Mouse (Mus musculus): ENCODE measurements around the gene Caln1.
A peak's percentile ranks its signal among the peaks of the same experiment; 100 is the strongest.

Gene Caln1

DNA sequence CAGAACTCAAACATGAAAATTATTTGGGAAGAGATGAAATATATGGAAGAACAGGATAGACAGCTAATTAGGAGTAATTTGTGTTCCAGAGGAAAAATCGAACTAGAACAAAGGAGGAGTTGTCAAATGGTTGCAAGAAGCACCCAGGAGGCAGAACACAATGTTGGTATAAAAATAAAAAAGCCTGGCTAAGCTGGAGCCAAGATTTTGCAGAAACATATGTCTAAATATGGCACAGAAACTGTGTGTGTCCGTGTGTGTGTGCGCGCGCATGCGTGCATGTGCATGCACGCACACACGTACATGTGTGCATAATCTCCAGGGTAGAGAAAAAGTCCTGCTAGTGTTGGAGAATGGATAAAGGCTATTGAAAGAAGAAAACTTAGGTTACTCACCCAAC lies 443.3 kb downstream of the Caln1 start:
- DNase-seq (ENCODE audit: low spot score): no peak

DNA sequence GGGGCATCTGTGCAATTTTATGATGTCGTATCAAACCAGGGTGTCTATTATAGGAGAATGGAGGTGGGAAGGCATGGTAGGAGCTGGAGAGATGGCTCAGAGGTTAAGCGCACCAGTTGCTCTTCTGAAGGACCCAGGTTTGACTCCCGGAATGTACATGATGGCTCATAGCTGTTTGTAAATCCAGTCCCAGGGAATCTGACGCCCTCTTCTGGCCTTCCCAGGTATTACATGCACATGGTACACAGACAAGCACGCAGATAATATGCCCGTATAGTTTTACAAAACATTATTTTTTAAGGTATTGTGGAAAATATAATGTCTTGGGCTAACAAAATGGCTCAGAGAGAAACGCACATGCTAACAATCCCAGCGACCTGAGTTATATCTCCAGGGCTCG lies 443.8 kb downstream of the Caln1 start:
- DNase-seq (ENCODE audit: low spot score): no peak

DNA sequence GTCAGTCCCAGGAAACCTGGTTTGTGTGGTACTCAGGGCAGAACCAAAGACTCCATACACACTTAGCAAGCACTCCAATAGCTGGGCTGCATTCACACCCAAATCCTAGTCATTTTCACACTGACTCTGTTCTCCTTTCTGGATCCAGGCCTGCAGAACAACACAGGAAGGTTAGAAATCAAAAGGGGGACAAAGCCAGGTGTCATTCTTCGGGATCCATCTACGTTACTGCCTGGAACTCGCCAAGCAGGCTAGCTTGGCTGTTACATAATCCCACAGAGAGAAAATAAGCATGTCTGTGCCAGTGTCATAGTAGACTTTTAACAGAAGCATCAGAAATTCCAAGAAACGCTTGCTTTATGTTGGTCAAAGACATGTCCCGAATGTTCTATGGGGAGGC lies 446.1 kb downstream of the Caln1 start:
- no peak for DNase-seq (ENCODE audit: low spot score)

DNA sequence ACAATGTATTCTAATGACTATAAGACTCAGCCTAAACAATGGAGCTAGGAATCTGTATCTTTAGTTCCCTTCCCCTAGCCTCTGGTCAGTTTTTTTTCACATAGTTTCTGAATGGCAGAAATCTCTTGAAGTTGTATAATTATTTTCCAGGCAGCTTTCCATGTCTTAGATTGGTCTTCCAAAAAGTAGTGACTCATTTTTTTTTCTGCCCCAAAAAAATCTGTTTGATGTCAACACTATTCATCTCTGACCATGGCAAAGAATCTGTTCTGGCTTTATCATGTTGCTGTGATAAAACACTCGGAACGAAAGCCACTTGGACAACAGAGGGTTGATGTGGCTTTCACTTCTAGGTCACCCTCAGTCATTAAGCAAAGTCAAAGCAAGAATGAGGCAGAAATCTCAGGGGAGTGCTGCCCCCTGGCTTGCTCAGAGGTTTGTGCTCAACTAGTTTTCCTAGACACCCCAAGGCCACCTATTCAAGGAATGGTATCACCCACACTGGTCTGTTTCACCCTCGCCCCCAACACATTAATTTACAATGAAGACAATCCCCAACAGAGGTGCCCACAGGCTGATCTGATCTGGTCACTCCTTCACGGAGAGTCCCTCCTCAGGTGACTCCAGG lies 450.9 kb downstream of the Caln1 start:
- DNase-seq (ENCODE audit: low spot score): no peak

DNA sequence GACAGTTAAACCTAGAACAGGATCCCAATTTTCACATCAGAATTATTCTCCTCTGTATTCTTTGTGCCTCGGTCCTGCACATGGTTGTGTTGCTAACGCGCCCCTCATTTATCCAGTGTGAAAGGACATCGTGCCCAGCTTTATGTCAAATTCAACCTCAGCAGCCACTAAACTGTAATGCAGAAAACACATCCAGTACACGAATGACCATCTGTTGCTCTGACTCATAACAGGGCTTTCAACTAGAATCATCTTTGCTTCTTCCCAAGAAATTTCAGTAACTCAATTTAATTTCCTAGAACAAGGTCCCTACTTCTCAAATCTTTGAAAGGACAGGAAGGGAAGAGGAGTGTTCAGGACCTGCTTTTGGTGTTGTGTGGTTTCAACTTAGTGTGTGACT lies 451.4 kb downstream of the Caln1 start:
- DNase-seq (ENCODE audit: low spot score): no peak

DNA sequence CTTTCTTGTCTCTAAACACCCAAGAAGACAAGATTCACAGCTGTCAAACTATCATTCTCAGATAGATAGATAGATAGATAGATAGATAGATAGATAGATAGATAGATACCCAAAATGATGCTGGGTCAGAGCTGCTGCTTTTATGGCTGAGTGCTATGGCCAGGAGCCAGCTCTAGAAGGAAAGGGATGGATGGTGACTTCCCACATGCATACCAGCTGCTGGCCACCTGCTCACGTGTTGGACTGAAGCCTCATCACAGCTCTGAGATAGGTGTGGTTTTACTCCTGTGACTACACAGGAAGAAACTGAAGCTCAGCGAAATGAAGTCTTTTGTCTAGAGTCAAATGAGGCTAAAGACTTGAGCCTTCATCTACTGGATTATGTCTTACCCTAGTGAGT lies 456.5 kb downstream of the Caln1 start:
- DNase-seq (ENCODE audit: low spot score): no peak

DNA sequence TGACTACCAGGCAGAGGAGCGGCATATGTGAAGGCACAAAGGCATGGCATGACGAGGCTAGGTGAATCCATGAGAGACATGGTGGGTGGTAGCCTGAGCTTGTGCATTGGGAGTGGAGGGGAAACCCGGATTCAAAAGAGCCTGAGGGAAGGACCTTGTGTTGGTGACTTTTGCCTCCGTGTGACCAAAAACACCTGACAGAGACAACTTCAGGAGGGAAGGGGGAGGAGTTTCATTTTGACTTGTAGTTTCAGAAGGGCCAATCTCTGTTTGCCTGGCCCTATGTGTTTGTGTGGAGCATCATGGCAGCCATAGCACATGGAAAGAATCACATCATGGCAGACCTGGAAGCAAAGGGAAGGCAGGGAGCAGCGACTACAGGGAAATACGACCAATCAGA lies 479.3 kb downstream of the Caln1 start:
- DNase-seq (ENCODE audit: low spot score): no peak

DNA sequence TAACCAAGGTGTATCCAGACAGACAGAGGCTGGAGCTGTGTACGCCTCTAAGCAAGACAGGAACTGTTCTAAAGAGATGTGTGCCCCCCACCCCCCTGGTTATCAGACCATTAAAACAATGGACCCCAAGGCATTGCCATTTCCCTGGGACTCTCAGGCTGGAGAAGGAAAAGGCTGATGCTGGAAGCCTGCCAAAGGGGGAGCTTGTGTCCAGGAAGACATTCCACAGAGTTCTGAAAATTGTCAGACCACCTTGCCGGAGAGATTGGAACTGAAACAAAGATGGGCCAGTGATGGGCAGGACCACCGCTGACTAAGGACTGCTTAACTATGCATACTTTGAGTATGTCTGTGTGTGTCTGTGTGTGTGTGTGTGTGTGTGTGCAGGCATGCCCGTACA lies 480.4 kb downstream of the Caln1 start:
- DNase-seq (ENCODE audit: low spot score): no peak

DNA sequence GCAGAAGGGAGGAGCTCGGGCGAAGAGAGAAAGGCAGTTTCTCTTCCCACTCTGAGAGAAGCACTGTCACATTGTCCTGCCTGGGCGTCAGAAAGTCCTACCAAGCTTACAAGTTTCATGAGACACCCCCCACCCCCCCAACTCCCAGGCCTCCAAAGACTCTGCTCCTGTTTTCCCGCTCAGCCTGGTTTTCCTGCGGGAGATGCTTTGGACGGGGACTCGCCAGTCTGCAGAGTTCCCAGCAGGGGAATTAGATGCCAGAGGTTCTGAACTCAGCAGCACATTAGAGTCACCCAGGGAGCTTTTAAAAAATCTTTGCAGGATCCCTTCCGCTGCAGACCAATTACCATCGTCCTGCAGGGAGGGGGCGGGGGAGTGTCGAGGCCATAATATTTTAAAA lies 482.9 kb downstream of the Caln1 start:
- no peak for DNase-seq (ENCODE audit: low spot score)

DNA sequence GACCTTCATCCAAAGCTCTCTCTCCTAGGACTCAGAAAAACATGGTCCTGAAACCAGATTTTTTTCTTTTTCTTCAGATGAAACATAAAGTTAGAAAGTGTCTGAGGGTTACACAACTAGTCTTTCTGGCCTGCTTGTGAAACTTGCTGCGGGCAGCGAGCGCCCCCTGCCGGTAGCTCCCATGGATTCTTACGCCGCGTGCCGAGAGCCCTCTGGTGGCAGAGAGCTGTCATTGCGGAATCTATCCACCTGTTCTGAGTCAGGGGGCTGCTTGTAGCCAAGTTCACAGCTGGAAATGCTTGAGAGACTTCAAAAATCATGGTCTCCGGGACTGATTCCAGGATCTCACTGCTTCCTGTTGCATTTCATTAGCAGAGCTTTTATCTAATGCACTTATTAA lies 484.1 kb downstream of the Caln1 start:
- peak; percentile 86 for DNase-seq (ENCODE audit: low spot score)

DNA sequence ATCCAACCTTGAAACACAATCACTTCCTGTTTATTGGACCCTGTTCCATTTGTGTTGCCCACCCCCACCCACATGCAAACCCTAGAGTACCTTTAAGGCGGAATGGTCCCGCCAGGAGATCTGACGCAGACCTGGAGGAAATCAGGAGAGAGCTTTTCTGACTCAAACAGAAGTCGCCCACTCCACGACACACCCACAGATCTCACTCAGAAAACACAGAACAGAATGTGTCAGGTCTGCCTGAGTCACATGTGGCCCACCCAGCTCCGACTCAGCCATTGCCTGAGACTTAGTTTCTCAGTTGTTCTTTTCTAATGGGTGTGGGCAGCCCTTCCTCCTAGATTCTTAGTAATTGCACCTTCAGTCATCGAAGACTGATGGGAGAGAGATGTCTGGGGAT lies 485.2 kb downstream of the Caln1 start:
- no peak for DNase-seq (ENCODE audit: low spot score)

DNA sequence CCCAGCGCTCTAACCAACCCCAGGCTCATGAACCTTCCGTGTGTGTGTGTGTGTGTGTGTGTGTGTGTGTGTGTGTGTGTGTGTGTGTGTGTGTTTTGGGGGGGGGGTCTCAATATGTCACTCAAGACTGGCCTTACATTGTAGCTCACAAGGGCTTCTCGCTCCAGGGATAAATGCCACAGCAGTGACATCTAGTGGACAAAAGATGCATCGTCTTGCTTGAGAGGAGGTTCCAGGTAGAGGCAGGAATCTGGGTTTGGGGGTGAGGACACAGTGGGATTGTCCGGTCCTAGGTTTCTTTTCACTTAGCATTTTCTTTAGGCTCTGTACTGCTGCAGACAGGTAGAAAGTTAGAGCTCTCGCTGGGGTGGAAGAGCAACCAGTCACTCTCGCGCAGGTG lies 488.9 kb downstream of the Caln1 start:
- DNase-seq (ENCODE audit: low spot score): peak; percentile 23

DNA sequence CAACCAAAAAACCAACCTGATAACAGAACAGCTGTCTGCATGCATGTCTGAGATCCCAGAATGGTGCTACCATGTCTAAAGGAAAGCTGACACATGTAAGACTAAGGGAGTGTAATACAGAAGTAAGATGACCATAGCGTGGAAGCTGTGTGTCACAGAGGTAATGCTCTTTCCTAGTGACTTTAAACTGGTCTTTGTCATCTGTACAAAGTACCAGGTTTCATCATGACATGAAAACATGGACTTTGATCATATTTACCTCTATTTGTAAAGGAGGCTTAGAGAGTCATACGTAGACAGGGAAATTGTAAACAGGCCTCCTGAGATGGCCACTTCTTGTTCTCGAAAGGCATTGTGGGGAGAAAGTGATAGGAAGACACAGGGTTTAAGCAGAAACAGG lies 489.5 kb downstream of the Caln1 start:
- DNase-seq (ENCODE audit: low spot score): no peak

DNA sequence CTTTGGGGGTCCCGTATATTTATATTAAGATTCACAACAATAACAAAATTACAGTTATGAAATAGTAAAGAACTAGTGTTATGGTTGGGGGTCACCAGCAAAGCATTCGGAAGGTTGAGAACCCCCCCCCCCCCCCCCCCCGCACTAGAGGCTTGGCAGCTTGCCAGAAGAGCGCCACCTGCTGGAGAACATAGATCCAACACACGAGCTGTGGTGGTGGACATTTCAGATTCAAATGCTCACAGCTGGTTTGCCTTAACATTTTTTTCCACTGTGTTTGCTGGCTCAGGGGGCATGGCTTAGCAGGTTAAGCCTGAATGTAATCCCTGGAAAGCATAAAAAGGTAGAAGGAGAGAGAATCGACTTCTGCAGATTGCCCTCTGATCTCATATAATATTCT lies 490.5 kb downstream of the Caln1 start:
- no peak for DNase-seq (ENCODE audit: low spot score)

DNA sequence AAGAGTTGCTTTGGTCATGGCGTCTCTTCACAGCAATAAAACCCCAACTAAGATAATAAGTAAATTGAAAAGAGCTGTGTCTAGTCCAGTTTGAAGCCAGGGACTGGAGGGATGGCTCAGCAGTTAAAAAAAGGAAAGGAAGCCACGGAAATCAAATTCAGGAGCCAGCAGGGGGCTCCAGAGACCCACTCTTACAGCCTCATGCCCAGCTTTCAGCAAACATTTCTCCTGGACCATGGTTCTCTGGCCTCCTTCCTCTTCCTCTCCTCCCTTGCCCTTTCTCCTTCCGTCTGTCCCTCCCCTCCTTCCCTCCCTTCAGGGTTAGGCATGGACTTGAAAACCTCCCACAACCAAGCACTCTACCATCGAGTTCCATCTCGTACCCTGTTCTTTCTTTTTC lies 493.0 kb downstream of the Caln1 start:
- DNase-seq (ENCODE audit: low spot score): peak; percentile 25

DNA sequence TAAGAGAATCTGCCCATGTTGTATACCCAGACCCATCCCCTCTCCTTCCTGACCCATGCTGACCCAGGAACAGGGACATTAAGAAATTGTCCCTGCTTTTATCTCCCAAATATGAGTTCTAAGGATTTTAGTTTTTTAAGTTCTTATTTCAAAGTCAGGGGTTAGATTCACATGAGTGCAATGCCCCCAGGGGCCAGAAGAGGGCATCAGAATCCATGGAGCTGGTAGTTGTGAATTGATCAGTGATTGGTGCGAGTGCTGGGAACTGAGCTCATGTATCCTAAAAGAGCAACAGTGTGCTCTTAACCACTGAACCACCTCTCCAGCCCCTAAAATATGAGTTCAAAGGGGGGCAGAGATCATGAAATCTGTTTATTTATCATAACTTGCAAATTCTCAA lies 500.6 kb downstream of the Caln1 start:
- DNase-seq (ENCODE audit: low spot score): no peak

DNA sequence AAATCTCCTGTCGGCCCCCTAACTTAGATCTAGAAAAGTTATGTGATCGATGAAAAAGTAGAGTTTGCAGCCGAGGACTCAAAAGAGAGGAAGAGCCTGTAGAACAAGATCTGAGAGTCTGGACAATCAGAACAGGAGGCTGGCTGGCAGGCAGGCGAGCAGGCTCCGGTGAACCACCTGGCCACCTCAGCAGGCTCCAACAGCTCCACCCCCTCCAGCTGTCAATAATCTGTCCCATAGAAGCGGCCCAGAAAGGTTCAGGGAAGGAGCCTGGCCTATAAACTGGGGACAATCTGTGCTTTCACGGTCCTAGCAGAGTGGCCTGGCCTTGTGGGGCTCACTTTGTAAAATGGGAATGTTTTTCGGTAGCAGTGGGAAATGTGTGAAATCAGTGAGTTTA lies 501.8 kb downstream of the Caln1 start:
- no peak for DNase-seq (ENCODE audit: low spot score)

DNA sequence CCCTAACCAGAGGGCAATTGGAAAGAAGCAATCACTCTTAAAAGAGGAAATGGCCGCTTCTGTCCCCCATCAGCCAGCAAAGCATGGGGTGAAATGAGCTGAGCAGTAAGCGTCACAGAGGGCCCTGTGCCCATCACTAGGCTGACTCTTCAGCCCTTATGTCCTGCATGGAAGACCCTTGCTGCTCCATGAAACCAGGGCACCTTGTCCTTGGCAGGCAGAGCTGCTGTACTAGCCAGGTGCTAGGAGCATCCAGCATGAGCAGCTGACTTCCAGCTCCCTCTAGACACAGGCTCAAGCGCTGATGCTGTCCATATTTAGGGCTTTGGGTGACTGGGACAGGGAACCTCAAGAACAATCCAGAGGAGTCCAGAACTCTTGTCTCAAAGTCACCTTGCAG lies 506.1 kb downstream of the Caln1 start:
- no peak for DNase-seq (ENCODE audit: low spot score)

DNA sequence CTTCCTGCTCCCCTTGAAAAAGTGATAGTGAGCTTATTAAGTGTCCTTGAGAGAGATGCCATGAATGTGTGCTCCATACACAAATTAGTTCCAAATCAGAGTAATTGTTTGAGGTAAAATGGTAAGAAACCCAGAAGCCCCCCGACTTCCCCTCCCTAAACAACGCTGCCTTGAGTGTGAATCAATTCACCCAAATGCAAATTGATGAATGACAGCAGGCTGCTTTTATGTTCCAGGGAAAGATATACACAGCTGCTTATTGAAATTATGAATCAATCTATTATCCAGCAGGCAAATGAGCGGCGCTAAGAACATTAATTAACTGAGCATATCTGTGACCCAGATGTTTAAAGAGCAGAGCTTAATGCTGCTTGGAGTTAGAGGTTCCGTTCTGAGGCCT lies 511.1 kb downstream of the Caln1 start:
- no peak for DNase-seq (ENCODE audit: low spot score)

DNA sequence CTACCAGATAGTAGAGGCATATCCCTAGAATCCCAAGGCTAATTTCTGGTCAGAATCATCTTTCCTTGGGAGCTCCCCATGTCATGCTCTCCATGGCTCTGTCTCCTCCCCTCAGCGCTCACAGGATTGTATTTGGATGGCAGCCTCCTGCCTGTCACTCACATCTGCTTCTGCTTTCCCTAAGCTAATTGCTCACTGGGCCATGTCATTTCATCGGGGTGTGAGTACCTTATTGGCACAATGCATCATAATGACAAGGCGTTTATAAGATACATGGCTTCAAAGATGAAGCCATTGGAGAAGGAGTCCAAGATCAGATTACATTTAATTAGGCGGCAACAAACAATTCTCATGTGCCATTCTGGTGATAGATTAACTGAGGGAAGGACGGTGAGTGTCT lies 522.5 kb downstream of the Caln1 start:
- no peak for DNase-seq (ENCODE audit: low spot score)

DNA sequence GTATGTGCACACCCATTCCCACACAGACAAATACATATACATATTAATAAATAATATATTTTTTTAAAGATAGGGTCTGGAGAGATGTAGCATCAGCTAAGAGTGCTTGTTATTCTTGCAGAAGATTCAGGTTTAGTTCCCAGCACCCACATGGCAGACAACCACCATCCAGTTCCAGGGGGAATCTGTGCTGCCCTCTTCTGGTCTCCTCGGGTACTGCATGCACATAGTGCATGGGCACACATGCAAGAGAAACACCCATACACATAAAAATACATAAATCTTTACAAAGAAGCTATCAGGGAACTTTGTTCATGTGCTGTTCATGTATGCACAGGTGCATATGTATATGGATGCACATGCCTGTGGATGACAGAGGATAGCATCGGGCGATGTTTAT lies 526.7 kb downstream of the Caln1 start:
- no peak for DNase-seq (ENCODE audit: low spot score)

Measured in urinary bladder, postnatal 14 days (tissue).